Mouse (Mus musculus) C2C12 (cell line): ENCODE measurements around the gene Prcc.

Experiments
- CTCF ChIP-seq: IDR thresholded peaks from one replicate; pipeline ENCODE4 v1.5.1; 2011; ENCODE audit not compliant: control insufficient read depth, insufficient read depth, insufficient read length
- MYOD1 ChIP-seq: IDR thresholded peaks from one replicate; pipeline ENCODE4 v1.6.1; 2011; ENCODE audit warnings: low read depth; ENCODE audit not compliant: control insufficient read depth, insufficient read length

- no peak for TF ChIP-seq CTCF
- TF ChIP-seq MYOD1 = no peak
Measured at GRCm38 (mm10) chr3:87812873-87813272, 72.5 kb downstream of the Prcc start.
